Mouse (Mus musculus) MEL (cell line): ENCODE measurements around the gene Arpp21. TPM values are rescaled to one million over a fixed set of nuclear protein-coding genes. Genes with fewer than 3 reads are reported as not detected.

Experiments
- DNase-seq: peaks from one replicate; pipeline ENCODE4 v3.0.0; 2011; ENCODE audit warnings: low read depth, low spot score
- H3K27ac ChIP-seq: 2 replicates; pipeline ENCODE4 v1.5.1; 2012; ENCODE audit warnings: low read depth, mild to moderate bottlenecking, control low read depth, low read length, moderate library complexity; ENCODE audit not compliant: control insufficient read depth
- H3K27me3 ChIP-seq, 2 experiments: fragments of 150-350 bp in 1 of 2; sonication (generic) in 1 of 2; 2 replicates each; pipeline ENCODE4 v1.6.1; 2012; ENCODE audit warnings: low read length in 2 of 2, mild to moderate bottlenecking in 2 of 2, improper control_type of control experiment in 1 of 2, moderate library complexity in 1 of 2; ENCODE audit not compliant: insufficient read depth in 2 of 2, control insufficient read depth in 1 of 2
- H3K36me3 ChIP-seq, 2 experiments: 2 replicates each; pipeline ENCODE4 v1.6.1; 2012 to 2014; ENCODE audit warnings: low read length in 2 of 2, improper control_type of control experiment in 1 of 2, inconsistent platforms in 1 of 2, mild to moderate bottlenecking in 1 of 2; ENCODE audit not compliant: insufficient read depth in 2 of 2, control insufficient read depth in 1 of 2
- H3K4me1 ChIP-seq, 2 experiments: fragments of 150-350 bp in 1 of 2; sonication (generic) in 1 of 2; 2 replicates each; pipeline ENCODE4 v1.6.1; 2012; ENCODE audit warnings: low read length in 2 of 2, improper control_type of control experiment in 1 of 2, mild to moderate bottlenecking in 1 of 2; ENCODE audit not compliant: insufficient read depth in 2 of 2, control insufficient read depth in 1 of 2
- H3K4me3 ChIP-seq, 2 experiments: fragments of 150-350 bp in 1 of 2; sonication (generic) in 1 of 2; 2 replicates each; pipeline ENCODE4 v1.5.1; 2012; ENCODE audit warnings: low read depth in 2 of 2, low read length in 2 of 2, mild to moderate bottlenecking in 2 of 2, moderate library complexity in 2 of 2, control low read depth in 1 of 2, improper control_type of control experiment in 1 of 2; ENCODE audit not compliant: control insufficient read depth in 1 of 2, insufficient read depth in 1 of 2
- H3K79me2 ChIP-seq: 2 replicates; pipeline ENCODE4 v1.6.1; 2012; ENCODE audit warnings: mild to moderate bottlenecking, low read length, moderate library complexity; ENCODE audit not compliant: control insufficient read depth, poor library complexity, insufficient read depth
- H3K9ac ChIP-seq: 2 replicates; pipeline ENCODE4 v1.6.1; 2012; ENCODE audit warnings: low read depth, mild to moderate bottlenecking, control low read depth, low read length, moderate library complexity; ENCODE audit not compliant: control insufficient read depth, poor library complexity, severe bottlenecking
- H3K9me3 ChIP-seq: fragments of 150-350 bp; sonication (generic); replicated peaks from 2 replicates; pipeline ENCODE4 v1.6.1; 2012; ENCODE audit warnings: mild to moderate bottlenecking, low read length, improper control_type of control experiment, moderate library complexity; ENCODE audit not compliant: insufficient read depth
- CHD1 ChIP-seq: IDR thresholded peaks from 2 replicates; pipeline ENCODE4 v1.6.1; 2012; ENCODE audit warnings: low read depth, mild to moderate bottlenecking, inconsistent platforms, low read length, improper control_type of control experiment
- CTCF ChIP-seq, 3 experiments: IDR thresholded peaks in 2 of 3; conservative IDR thresholded peaks in 1 of 3; 2 replicates each; pipeline ENCODE4 v1.5.1; 2011 to 2012; ENCODE audit warnings: low read length in 3 of 3, low read depth in 2 of 3, mild to moderate bottlenecking in 2 of 3, improper control_type of control experiment in 1 of 3, inconsistent platforms in 1 of 3, mixed read lengths in 1 of 3, moderate library complexity in 1 of 3; ENCODE audit not compliant: control insufficient read depth in 1 of 3, insufficient read depth in 1 of 3, poor library complexity in 1 of 3, severe bottlenecking in 1 of 3
- E2F4 ChIP-seq: IDR thresholded peaks from 2 replicates; pipeline ENCODE4 v1.6.1; 2011; ENCODE audit warnings: low read depth, low read length, improper control_type of control experiment, borderline replicate concordance
- ELF1 ChIP-seq: IDR thresholded peaks from 2 replicates; pipeline ENCODE4 v1.6.1; 2014; ENCODE audit warnings: low read depth, mild to moderate bottlenecking, inconsistent platforms, low read length, improper control_type of control experiment, moderate library complexity
- ETS1 ChIP-seq: IDR thresholded peaks from 2 replicates; pipeline ENCODE4 v1.6.1; 2012; ENCODE audit warnings: low read depth, mild to moderate bottlenecking, inconsistent platforms, low read length, improper control_type of control experiment, moderate library complexity
- GABPA ChIP-seq: IDR thresholded peaks from 2 replicates; pipeline ENCODE4 v1.6.1; 2012; ENCODE audit warnings: low read depth, mild to moderate bottlenecking, inconsistent platforms, low read length, improper control_type of control experiment, moderate library complexity
- GATA1 ChIP-seq: IDR thresholded peaks from 2 replicates; pipeline ENCODE4 v1.6.1; 2011; ENCODE audit warnings: low read depth, low read length, improper control_type of control experiment
- KAT2A ChIP-seq: conservative IDR thresholded peaks from 2 replicates; pipeline ENCODE4 v1.6.1; 2012; ENCODE audit warnings: low read depth, low read length, improper control_type of control experiment, inconsistent platforms
- MAFK ChIP-seq: IDR thresholded peaks from 2 replicates; pipeline ENCODE4 v1.6.1; 2011; ENCODE audit warnings: low read depth, mild to moderate bottlenecking, low read length, improper control_type of control experiment, borderline replicate concordance
- MAX ChIP-seq: IDR thresholded peaks from 2 replicates; pipeline ENCODE4 v1.6.1; 2011; ENCODE audit warnings: low read length, improper control_type of control experiment
- MYB ChIP-seq: IDR thresholded peaks from 2 replicates; pipeline ENCODE4 v1.6.1; 2011; ENCODE audit warnings: mild to moderate bottlenecking, low read depth, low read length, improper control_type of control experiment
- NELFE ChIP-seq: IDR thresholded peaks from 2 replicates; pipeline ENCODE4 v1.6.1; 2011; ENCODE audit warnings: low read depth, low read length, improper control_type of control experiment
- POLR2A ChIP-seq, 2 experiments: IDR thresholded peaks; 2 replicates each; pipeline ENCODE4 v1.6.1; 2011 to 2012; ENCODE audit warnings: low read length in 2 of 2, mild to moderate bottlenecking in 2 of 2, control low read depth in 1 of 2, improper control_type of control experiment in 1 of 2, low read depth in 1 of 2, moderate library complexity in 1 of 2; ENCODE audit not compliant: control insufficient read depth in 1 of 2, insufficient read depth in 1 of 2, poor library complexity in 1 of 2
- POLR2AphosphoS5 ChIP-seq: IDR thresholded peaks from 2 replicates; pipeline ENCODE4 v1.6.1; 2012; ENCODE audit warnings: low read depth, borderline replicate concordance, mild to moderate bottlenecking, inconsistent platforms, low read length, moderate library complexity, mixed read lengths
- RCOR1 ChIP-seq: IDR thresholded peaks from 2 replicates; pipeline ENCODE4 v1.6.1; 2012; ENCODE audit warnings: low read depth, mild to moderate bottlenecking, inconsistent platforms, low read length, improper control_type of control experiment
- TCF12 ChIP-seq: IDR thresholded peaks from 2 replicates; pipeline ENCODE4 v1.6.1; 2014; ENCODE audit warnings: low read depth, mild to moderate bottlenecking, inconsistent platforms, low read length, improper control_type of control experiment, moderate library complexity
- USF1 ChIP-seq: IDR thresholded peaks from 2 replicates; pipeline ENCODE4 v1.6.1; 2014; ENCODE audit warnings: low read depth, mild to moderate bottlenecking, inconsistent platforms, low read length, improper control_type of control experiment, moderate library complexity
- USF2 ChIP-seq, 2 experiments: IDR thresholded peaks; 2 replicates each; pipeline ENCODE4 v1.6.1; 2011 to 2012; ENCODE audit warnings: improper control_type of control experiment in 2 of 2, low read length in 2 of 2, borderline replicate concordance in 1 of 2, inconsistent platforms in 1 of 2, low read depth in 1 of 2, mild to moderate bottlenecking in 1 of 2; ENCODE audit not compliant: insufficient read depth in 1 of 2
- ZNF384 ChIP-seq: IDR thresholded peaks from 2 replicates; pipeline ENCODE4 v1.6.1; 2012; ENCODE audit warnings: low read depth, mild to moderate bottlenecking, inconsistent platforms, low read length, improper control_type of control experiment
- polyA plus RNA-seq, 2 experiments: library from polyadenylated mRNA; stranded (reverse) in 1 of 2; unstranded in 1 of 2; fragments of >175 nt in 1 of 2; fragments of >200 nt in 1 of 2; gene quantifications; 2 replicates each; pipeline versions ENCODE4 v1.2.1 to v1.2.4; 2012; ENCODE audit warnings: low replicate concordance in 2 of 2, low read depth in 1 of 2; ENCODE audit not compliant: insufficient read length in 2 of 2, insufficient read depth in 1 of 2, missing spikeins in 1 of 2
- total RNA-seq: library from RNA; depleted of rRNA; stranded (reverse); fragments of 300-350 nt; gene quantifications from 2 replicates; pipeline ENCODE4 v1.2.3, GENCODE M21; 2012

The Arpp21 gene
- total and polyA plus RNA-seq, 3 experiments, result 0.10 to 0.12 TPM; not detected in 1

GRCm38 (mm10) chr9:112123421-112123828 is 112.3 kb downstream of the Arpp21 start:
- Histone ChIP-seq H3K79me2 (no peaks in the 10 kb centered on the region), H3K9ac (no peak overlapping the region), H3K4me3 (no peak overlapping the region), H3K36me3 (no peaks in the 10 kb centered on the region), H3K4me1 (no peaks in the 10 kb centered on the region), H3K27ac (no peak overlapping the region), H3K27me3 (no peaks in the 10 kb centered on the region), H3K9me3 (no peaks in the 10 kb centered on the region)
- no peak for DNase-seq
- TF ChIP-seq POLR2A (IDR thresholded peaks at IDR 0.05; ENCODE audit: control insufficient read depth in 1 of 2, insufficient read depth in 1 of 2, low read depth in 1 of 2, low read length in 2 of 2, poor library complexity in 1 of 2) (no peak), USF1 (no peak), GABPA (no peak), NELFE (no peak), POLR2AphosphoS5 (no peak), GATA1 (no peak), KAT2A (no peak), ELF1 (no peak), E2F4 (no peak), TCF12 (no peak), CTCF (IDR thresholded peaks at IDR 0.05 in 2 of 3, conservative IDR thresholded peaks at IDR 0.05 in 1 of 3; ENCODE audit: control insufficient read depth in 1 of 3, insufficient read depth in 1 of 3, low read depth in 2 of 3, low read length in 3 of 3, poor library complexity in 1 of 3, severe bottlenecking in 1 of 3) (no peak), MAFK (no peak)

DNA sequence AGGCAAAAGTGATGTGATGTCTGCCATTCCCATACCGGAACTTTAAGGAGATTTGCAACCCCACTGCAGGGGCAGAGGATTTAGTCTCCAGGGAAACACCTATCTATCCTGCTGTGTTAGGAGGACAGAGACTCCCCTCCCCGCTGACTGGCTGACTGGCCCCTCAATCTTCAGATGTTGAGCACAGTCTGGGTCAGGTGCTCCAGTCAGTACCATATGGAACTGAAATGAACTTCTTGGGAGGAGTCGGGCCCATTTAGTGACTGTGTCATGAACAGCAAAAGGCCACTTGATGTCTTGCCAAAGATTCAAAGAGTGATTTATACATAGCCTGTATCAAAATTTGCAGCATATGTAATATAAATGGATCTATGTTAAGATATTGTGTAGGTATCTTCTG is 116.2 kb downstream of the Arpp21 start:
- H3K9me3 ChIP-seq, result no peaks in the 10 kb centered on the region

GRCm38 (mm10) chr9:112119106-112119433 is 116.7 kb downstream of the Arpp21 start:
- H3K4me3 ChIP-seq, result no peak overlapping the region
- no peak overlapping the region for H3K27ac ChIP-seq
- no peaks in the 10 kb centered on the region for H3K27me3 ChIP-seq
- H3K9me3 ChIP-seq, result no peaks in the 10 kb centered on the region
- H3K79me2 ChIP-seq, result no peaks in the 10 kb centered on the region
- H3K4me1 ChIP-seq, result no peaks in the 10 kb centered on the region
- TF ChIP-seq MAX, result no peak
- no peaks in the 10 kb centered on the region for H3K36me3 ChIP-seq
- H3K9ac ChIP-seq, result no peak overlapping the region
- DNase-seq, result no peak

More for the DNA sequence above, 116.2 kb downstream of the Arpp21 start:
- Histone ChIP-seq H3K4me1 (no peaks in the 10 kb centered on the region), H3K27me3 (no peaks in the 10 kb centered on the region), H3K9ac (no peak overlapping the region), H3K27ac (no peak overlapping the region), H3K79me2 (no peaks in the 10 kb centered on the region), H3K4me3 (no peak overlapping the region), H3K36me3 (no peaks in the 10 kb centered on the region)
- no peak for DNase-seq
- no peak for TF ChIP-seq GATA1
- no peak for TF ChIP-seq ZNF384
- no peak for TF ChIP-seq CHD1
- no peak for TF ChIP-seq USF2 (IDR thresholded peaks at IDR 0.05; ENCODE audit: borderline replicate concordance in 1 of 2, insufficient read depth in 1 of 2, low read depth in 1 of 2, low read length in 2 of 2)
- TF ChIP-seq ETS1, result no peak
- TF ChIP-seq RCOR1, result no peak
- TF ChIP-seq MYB, result no peak
